Mouse (Mus musculus): Measurements from ENCODE around the gene Cyb5r3. TPM values are rescaled to one million over a fixed set of nuclear protein-coding genes. Genes with fewer than 3 reads are reported as not detected.

Cyb5r3 gene
- total and polyA plus RNA-seq, 3 experiments, result 35.7 to 102 (median 59.1) TPM

DNA sequence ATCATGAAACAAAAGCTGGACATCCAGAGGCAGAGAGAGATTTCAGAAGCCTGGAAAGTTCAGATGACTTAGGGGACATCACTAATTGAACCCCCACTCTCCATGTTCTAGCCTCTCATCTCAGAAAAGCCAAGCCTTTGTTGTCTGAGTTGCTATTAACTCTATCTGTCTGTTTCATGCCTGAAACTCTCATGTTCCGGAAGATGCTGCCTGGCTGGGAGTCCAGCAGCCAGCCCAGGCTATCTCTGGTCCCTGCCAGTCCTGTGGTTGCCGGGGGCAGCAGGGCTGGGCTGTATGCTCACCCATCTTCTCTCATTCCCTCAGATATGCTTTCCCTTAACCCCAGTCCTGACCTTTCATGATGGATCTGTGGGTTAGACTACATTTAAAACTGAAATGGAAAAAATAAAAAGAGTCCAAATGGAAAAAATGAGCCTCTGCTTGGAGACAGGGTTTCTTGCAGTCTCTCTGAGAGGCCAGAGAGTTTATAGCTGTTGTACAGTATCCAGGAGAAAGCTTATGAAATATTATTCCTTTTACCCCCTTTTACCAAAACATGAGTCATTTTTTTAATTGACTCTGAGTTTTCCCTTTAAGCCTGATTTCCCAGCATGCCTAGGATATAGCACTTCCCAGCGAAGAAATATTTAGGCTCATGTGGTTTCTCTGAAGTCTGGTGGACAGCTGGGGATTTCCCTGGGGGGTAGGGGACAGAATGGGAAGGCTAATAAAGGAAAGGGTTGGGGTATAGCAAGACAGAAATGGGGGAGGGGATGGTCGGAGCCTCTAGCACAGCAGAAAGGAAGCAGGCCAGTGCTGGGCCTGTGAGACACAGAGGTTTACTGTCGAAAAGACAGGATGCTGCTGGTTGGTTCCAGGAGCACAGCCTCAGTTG lies 43.2 kb upstream of the Cyb5r3 start (continued):
- TF ChIP-seq USF2 (conservative IDR thresholded peaks at IDR 0.05; ENCODE audit: low read depth, low read length) (no peak), USF1 (IDR thresholded peaks at IDR 0.05; ENCODE audit: low read depth, low read length) (no peak), TBP (conservative IDR thresholded peaks at IDR 0.05; ENCODE audit: low read depth, low read length) (no peak), JUN (IDR thresholded peaks at IDR 0.05; ENCODE audit: insufficient read depth, low read depth, low read length) (peak; percentile 60), MXI1 (IDR thresholded peaks at IDR 0.05; ENCODE audit: low read depth, low read length) (0 out of 2 replicates have a peak, but pooled peaks have one; percentile 31), ELF1 (IDR thresholded peaks at IDR 0.05; ENCODE audit: low read depth, low read length) (no peak), ETS1 (conservative IDR thresholded peaks at IDR 0.05; ENCODE audit: low read depth, low read length) (peak; percentile 51), CHD1 (IDR thresholded peaks at IDR 0.05; ENCODE audit: low read depth, low read length) (no peak), EP300 (IDR thresholded peaks at IDR 0.05; ENCODE audit: low read length) (peak; percentile 66), POLR2AphosphoS2 (IDR thresholded peaks at IDR 0.05; ENCODE audit: low read depth, low read length) (no peak)

- dilution Hi-C loops (cut with MboI; ENCODE audit: extremely low pct_ligation_motif_present, extremely low pct_unique_long_range_greater_than_20kb, low sequenced_read_pairs), result no loop called here
- in situ Hi-C loops (cut with MboI; ENCODE audit: low pct_ligation_motif_present, low pct_unique_long_range_greater_than_20kb, low sequenced_read_pairs), result loop anchor here (5.0 to 25.0 kb wide), 4 partner anchors 37 to 398 kb away; partner anchors contain the start of gene Ttll1
- H3K36me3 ChIP-seq (replicated peaks in 1 of 2; ENCODE audit: control insufficient read depth in 1 of 2, insufficient read depth in 1 of 2, low read length in 1 of 2), result no peaks in the 10 kb centered on the region
- H3K27ac ChIP-seq (ENCODE audit: insufficient read depth, low read depth), result no peak overlapping the region
- H3K4me1 ChIP-seq (ENCODE audit: control insufficient read depth in 1 of 2, insufficient read depth in 2 of 2), result peaks cover 4 to 28% of the 10 kb centered on the region in 2 experiments; a peak in 3 of 4 replicates
- no peak overlapping the region for H3K4me2 ChIP-seq (ENCODE audit: insufficient read depth, low read depth, poor library complexity, severe bottlenecking)
- no peak overlapping the region for H3K4me3 ChIP-seq (replicated peaks in 1 of 3; ENCODE audit: low read depth in 2 of 3, low read length in 2 of 3, poor library complexity in 1 of 3)
- no peak for TF ChIP-seq E2F4 (IDR thresholded peaks at IDR 0.05; ENCODE audit: insufficient replicate concordance, low read depth, low read length)
- no peak for TF ChIP-seq SIN3A (IDR thresholded peaks at IDR 0.05; ENCODE audit: low read length)
- TF ChIP-seq MYC (IDR thresholded peaks at IDR 0.05; ENCODE audit: low read depth, low read length), result no peak
- no peak for TF ChIP-seq ZNF384 (IDR thresholded peaks at IDR 0.05; ENCODE audit: low read depth, low read length)
- peak; percentile 95 for TF ChIP-seq SMC3 (IDR thresholded peaks at IDR 0.05; ENCODE audit: low read depth, low read length)
- peak; percentile 36 to 83 for TF ChIP-seq CTCF (conservative IDR thresholded peaks at IDR 0.05 in 1 of 2, IDR thresholded peaks at IDR 0.05 in 1 of 2; ENCODE audit: low read depth in 2 of 2, low read length in 2 of 2)
- no peak for TF ChIP-seq GABPA (IDR thresholded peaks at IDR 0.05; ENCODE audit: insufficient replicate concordance, low read depth, low read length)
- TF ChIP-seq CHD2 (IDR thresholded peaks at IDR 0.05; ENCODE audit: low read length), result no peak
- peak; percentile 57; the same call in 1 of the 2 replicates for TF ChIP-seq ZC3H11A (IDR thresholded peaks at IDR 0.05; ENCODE audit: low read depth, low read length)
- TF ChIP-seq JUN (IDR thresholded peaks at IDR 0.05; ENCODE audit: insufficient read depth, low read depth, low read length), result no peak
- peak; percentile 80 for TF ChIP-seq RAD21 (IDR thresholded peaks at IDR 0.05; ENCODE audit: low read depth, low read length)
- H3K27me3 ChIP-seq (replicated peaks), result no peaks in the 10 kb centered on the region
- DNase-seq (ENCODE audit: extremely low read depth), result peak; percentile 63
- no peak overlapping the region for H3K9ac ChIP-seq (ENCODE audit: insufficient read depth, low read depth)
- H3K9me3 ChIP-seq (replicated peaks; ENCODE audit: low read length), result peaks cover 3% of the 10 kb centered on the region
- no peaks in the 10 kb centered on the region for H3K79me2 ChIP-seq (replicated peaks; ENCODE audit: control insufficient read depth, extremely low read depth, insufficient read depth, poor library complexity, severe bottlenecking)
Observed at GRCm38 (mm10) chr15:83210229-83210628, 37.8 kb upstream of the Cyb5r3 start.
